Mouse (Mus musculus) adrenal gland, postnatal 0 days (tissue): Measurements from ENCODE around the gene 1700021F05Rik. TPM values are rescaled to one million over a fixed set of nuclear protein-coding genes. Genes with fewer than 3 reads are reported as not detected.

Source experiments
- polyA plus RNA-seq: library from polyadenylated mRNA; unstranded; fragments of >200 nt; fragmentation: Nextera tagmentation; extraction: Ambion mirVana; gene quantifications from 2 replicates; pipeline ENCODE4 v1.2.1, GENCODE M21; 2015

Gene 1700021F05Rik
- polyA plus RNA-seq: 71.2 and 88.5 TPM in 2 replicates

GRCm38 (mm10) chr10:43540442-43541152 is at the start of gene 1700021F05Rik:
Gene 1700021F05Rik, minus strand, starts transcription at chr10:43540994.

GRCm38 (mm10) chr10:43577997-43578331 is 37.2 kb upstream of the 1700021F05Rik start, which contains the start of gene Cd24a:
Gene Cd24a, plus strand, starts transcription at chr10:43578284.

GRCm38 (mm10) chr10:43523931-43524330 is 16.9 kb downstream of the 1700021F05Rik start, which contains the start of gene Gm9803:
Gene Gm9803, plus strand, starts transcription at chr10:43524084.

DNA sequence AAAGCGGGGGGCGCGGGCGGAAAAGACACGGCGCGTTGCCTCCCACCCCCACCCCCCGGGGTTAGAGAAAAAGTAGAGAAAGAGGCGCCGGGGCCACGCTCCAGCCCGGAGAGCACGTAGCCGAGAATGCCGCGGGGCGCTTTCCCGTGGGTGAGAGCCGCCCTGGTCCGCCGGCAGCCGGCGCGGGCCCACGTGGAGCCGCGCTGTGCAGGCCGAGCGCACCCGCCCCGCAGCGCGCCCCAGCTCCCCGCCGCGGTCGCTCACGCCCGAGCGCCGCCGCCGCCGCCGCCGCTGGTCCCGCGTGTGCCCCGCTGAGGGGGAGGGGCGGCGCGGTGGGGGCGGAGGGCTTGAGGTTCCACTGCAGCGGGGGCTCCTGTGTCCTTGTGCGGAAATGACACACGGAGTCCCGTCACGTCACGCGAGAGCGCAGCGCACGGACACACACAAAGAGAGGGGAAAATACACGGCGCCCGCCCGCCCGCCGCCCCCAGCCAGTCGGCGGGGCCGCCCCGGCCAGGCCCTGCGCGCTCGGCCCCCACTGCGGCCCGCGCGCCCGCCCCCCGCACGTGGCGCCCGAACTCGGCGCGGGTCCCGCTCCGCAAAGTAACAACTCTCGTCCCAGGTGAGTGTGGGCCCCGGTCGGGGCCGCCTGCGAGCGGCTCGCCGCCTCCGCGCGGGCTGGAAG is 61.9 kb downstream of the 1700021F05Rik start, which contains the start of gene Bend3:
Bend3 (plus strand) TSS at position 81 of the 685 bp plus-strand sequence.

Other genes starting within 250 kb of the 1700021F05Rik start
- gene Bend3, start 62.2 kb downstream of the 1700021F05Rik start, polyA plus RNA-seq: 1.5 and 1.7 TPM in 2 replicates
- 36.7 and 43.2 TPM in 2 replicates for gene Gm9803, start 16.9 kb downstream of the 1700021F05Rik start, polyA plus RNA-seq
- 125 and 182 TPM in 2 replicates for gene Cd24a, start 37.3 kb upstream of the 1700021F05Rik start, polyA plus RNA-seq